Mouse (Mus musculus) gastrocnemius, postnatal 25 days (tissue): ENCODE data around the gene Sbpl. TPM values are rescaled to one million over a fixed set of nuclear protein-coding genes. Genes with fewer than 3 reads are reported as not detected.
A peak's percentile ranks its signal among the peaks of the same experiment; 100 is the strongest.

Experiments
- DNase-seq: peaks from one replicate; pipeline ENCODE4 v3.0.0; 2022
- long read RNA-seq, 2 experiments: library from polyadenylated mRNA; stranded (forward); transcript quantifications; one replicate each; pipeline ENCODE4 v2.0.0; 2021
- total RNA-seq, 2 experiments: library from RNA; stranded (reverse); gene quantifications; 1 replicate in 1 of 2; 2 replicates in 1 of 2; pipeline ENCODE4 v1.2.3; 2021

Gene Sbpl
- not detected for total RNA-seq
- long read RNA-seq, experiment 1, result 0 reads
- long read RNA-seq, experiment 2, result 0 reads

DNA sequence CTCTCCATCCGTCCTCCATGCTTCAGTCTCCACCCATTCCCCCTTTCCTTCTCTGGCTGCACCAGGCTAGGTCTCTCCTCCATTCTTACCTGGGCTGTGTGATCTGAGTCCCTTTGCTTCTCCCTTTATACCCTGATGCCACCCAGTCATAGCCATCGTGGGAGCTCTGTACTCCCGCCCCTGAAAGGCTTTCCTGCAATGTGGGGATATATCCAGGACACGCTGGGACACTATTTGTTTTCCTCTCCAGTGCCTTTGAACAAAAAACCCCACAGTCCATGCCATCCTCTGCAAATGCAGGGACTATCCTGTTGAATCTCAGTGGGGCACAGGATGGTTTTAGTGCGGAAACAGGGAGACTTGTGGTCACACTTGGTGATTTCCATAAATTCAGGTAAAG lies at the start of gene Sbpl:
Gene Sbpl (minus strand): TSS at position 101 of the 400 bp plus-strand sequence.
- no peak for DNase-seq

DNA sequence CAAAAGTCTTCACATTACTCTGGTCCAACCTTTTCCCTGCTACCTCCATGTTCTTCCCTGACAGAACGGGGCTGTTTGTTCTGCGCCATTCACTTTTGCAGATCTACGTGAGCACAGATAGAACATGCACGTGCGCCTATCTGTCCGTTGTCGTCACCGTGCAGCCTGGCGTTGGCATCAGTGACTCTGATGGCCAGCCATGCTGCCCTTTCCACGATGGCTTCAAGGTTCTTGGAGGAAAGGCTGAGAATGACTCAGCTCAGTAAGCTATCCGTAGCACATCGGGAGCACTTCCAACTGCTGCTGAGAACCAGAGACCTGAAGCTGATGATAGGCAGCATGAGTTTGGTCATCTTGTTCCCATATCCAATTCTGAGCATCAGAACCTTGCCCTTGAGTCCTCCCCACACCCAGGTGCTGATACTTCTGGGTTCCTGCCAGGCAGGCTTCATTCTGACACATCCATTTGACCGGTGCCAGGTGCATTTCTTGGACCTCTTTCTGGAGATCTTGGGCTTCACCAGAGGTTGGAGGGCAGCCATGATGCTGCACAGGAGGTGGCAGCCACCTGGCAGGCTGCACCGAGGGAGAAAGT lies 49.1 kb upstream of the Sbpl start:
- no peak for DNase-seq

DNA sequence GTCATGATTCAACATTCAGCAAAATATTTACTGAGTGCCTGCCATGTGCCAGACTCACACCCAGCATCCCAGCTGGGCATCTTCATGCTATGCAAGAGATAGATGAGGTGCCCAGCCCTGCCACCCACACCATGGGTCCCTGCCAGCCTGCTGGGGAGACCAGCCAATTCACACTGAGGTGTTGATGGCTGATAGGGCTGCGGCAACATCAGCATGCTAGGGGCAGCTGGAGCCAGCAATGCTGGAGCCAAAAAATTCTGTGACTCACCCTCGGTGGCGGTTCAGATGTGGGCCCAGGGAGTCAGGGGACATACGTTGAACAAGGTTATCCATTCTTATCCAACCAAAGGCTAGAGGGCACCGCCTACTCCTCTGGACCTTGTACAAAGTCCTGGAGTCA lies 45.3 kb upstream of the Sbpl start:
- DNase-seq, result peak; percentile 36

DNA sequence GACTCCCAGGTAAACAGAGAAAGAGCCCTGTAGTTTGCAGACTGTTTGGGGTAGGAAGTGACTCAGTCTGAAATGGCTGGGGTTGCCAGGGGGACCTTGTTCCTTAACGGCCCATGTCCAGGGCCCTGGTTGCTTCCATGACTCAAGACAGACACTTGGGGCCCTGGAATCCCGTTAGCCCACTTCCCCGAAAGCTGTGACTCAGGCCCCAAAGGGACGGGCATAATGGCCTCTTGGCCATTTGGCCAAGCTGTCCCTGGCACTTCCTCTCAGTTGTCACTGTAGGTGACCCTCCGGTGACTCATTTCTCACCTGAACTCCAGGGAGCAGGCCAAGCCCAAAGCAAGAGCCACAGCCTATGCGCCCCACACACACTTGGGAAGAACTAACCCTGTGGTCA lies 43.3 kb upstream of the Sbpl start:
- DNase-seq, result no peak

DNA sequence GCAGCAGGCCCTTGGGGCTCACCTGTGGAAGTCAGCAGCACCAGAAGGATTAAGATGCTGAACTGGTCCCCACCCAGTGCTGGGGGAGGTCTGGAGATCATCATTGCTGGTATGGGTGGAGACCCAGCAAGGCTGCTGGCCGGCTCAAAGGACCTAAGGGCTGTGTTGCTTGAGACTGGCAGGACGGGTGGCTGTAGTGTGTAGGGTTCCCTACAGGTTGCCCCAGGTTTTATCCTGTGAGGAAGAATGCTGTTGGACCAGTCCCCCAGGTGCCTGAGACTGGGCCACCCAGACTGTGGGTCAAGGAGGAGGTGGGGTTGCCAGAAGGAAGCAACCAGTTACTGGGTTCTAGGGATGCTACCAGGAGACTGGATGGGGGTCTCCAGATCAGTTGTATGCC lies 42.8 kb upstream of the Sbpl start, which contains the start of gene Prss22:
Gene Prss22 (minus strand): TSS at position 200 of the 400 bp plus-strand sequence.
- DNase-seq, result no peak

DNA sequence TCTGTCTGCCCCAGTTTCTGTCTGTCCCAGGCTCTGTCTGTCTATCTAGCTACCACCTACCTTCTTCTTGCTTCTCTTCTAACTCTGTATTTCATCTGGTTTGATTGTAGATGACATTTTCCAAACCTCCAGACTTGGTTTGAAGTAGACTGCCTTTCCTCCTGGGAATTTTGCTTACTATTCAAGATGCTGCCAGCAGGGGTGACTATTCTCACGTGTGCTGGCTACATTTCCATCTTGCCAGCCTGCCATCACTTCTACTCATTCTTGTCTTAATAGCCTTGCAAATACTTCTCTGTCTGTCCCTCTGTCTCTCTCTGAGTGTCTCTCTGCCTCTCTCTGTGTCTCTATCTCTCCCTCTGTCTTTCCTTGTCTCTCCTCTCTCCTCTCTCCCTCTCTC lies 40.3 kb upstream of the Sbpl start:
- DNase-seq, result no peak

DNA sequence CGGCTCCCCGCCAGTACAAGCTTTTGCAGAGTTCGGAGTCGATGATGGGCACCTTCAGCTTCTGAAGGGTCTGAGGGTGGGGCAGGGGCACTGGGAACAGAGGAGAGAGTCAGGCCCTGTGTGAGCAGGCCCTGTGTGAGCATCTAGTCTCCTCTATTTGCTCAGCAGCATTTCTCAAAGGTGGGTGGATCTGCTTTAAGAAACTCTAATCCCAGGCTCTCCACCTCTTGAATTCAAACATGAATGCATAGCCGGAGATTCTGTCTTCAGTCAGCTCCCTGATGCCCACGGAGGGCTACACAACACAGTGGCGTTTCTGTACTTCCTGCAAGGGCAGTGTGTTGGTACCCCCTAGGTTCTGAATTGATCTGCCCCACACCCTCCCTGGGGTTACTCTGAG lies 39.6 kb upstream of the Sbpl start:
- no peak for DNase-seq

DNA sequence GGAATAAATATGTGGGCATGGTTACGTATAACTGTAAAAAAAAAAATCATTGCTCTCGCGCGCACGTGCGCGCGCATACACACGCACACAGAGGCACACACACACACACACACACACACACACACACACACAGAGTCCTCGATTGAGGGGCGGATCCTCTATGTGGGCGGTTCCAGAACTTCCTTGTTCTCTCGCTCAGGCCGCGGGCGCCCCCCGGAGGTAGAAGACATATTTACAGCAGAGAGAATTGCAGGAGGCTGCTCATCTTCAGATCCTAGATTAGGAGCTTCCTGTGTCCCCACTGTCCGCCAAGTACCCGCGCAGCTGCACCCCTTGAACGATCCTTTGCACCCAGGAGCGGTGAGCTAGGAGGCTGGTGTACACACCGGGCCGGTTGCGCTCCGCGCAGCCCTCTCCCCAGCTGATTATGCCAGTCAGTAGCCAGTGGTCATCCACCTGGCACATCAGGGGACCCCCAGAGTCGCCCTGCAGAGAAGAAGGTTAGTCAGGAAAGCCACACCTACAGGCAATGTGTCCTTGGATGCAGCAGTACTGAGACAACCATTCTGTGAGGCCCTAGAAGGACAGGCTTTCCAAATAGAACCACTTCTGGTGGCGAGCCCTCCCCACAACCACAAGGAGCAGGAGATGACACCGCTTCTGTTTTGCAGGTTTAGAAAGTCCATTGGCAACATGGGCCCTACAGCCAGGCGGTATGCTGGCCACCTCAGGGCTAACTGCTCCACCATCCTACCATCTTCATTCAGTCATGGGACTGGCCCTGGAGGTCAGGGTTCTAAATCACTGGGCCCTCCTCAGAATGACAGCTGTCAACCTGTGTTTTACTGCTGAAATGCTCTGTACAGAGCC lies 38.7 kb upstream of the Sbpl start:
- DNase-seq, result peak; percentile 78

DNA sequence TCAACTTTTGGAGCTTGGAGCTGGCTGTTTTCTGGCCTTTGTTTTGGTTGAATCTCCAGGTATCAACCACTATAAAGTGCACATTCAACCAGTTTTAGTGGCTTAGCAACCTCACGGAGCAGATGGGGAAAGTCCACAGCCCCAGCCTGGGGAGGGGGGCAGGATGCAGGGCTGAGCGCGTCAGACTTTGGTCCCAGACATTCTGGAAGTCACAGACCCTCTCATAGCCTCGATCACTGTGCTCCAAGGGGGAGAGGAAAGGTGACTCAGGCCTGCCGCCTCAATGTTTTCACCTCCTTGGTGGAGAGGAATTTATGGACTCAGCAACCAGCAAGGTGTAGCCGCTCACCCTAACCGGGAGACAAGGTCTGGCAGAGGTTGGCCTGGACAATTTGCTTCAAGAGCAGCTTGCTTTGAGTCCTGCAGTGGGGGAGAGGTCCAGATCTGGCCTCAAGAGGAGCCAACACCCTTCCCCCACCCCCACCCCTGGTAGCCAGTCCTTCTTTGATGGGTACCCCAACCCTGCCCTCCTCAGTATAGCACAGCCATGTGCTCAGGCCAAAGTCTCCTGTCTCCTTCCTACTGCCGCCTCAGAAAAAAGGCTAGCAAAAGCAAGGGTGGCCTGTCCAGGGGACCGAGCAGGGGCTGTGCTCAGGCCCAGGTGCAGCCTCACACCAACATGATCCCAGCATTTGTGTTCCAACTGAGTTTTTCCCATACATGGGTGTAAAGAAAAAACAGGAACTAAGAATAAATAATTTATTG lies 37.9 kb upstream of the Sbpl start:
- no peak for DNase-seq

DNA sequence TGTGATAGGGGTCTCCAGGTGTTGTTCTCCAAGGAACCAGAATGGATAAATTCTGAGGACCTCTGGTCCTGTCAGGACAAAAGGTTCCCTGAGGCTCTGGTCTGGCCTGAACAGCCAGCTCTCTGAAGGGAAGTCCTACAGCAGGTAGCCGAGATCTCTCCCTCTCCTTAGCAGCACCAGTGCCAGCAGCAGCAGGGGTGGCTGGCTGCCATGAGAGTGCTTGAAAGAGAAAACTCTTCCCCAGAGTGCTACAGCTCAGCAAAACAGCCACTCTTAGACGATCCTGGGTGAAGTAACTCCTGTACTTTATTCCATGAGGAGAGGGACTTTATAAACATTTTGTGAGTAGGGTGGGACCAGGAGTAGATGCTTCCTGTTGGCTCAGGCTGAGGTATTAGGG lies 34.7 kb upstream of the Sbpl start:
- DNase-seq, result no peak

DNA sequence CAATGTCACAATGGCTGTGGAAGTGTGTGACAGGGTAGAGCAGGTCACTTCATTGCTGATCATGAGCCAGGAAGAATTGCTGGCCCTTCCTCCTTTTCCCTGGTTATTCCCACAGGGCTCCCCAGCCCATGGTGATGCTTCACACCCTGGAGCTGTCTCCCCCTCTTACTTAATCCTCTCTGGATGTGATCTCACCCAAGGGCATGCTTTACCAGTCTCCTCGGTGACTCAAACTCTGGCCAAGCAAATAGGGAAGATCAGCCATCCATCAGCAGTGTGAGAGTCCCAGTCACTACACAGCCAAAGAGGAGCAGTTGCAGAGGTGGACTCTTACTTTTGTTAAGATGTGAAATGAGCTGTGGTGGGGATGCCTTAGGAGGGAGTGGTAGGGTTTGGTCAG lies 29.9 kb upstream of the Sbpl start:
- no peak for DNase-seq

DNA sequence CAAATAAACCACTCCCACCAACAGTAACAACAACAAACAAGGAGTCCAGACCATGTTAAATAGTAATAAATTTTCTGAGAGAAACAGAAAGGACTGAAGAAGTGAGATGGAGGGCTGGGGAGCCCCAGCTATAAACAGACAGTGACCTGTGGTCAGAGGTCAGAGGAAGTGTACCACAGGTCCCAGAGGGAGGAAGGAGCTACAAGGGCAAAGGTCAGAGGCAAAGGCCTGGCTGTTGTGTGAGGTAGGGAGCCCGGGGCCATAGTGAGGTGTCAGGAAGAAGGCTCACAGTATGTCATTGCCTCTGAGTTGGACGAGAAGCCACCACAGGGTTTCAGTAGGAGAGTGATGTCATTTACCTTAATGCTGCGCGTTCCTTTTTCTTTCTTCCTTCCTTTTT lies 27.8 kb upstream of the Sbpl start:
- DNase-seq, result no peak

DNA sequence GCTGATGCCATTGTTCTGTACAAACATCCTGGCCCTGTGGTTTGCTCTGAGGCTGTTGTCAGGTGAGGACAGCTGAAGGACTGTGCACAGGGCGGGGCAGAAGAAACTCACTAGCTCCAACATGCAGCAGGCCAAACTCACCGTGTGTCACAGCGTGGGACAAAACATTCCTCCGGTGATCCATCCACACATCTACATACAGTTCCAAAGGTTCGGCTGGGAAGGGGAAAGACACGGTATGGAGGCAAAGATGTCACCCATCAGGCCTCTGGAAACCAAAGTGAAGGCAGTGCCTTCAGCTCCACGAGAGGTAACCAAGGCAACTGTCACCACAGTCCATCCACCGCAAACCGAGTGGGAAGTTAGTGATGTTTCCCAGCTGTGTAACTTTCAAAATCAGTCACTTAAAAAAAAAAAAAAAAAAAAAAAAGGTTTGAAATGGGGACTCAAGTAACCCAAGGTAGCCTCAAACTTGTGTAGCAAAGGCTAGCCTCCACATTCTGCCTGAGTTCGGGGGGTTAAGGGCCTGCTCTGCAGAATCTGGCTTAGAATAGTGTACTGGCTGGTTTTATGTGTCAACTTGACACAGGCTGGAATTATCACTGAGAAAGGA lies 25.3 kb upstream of the Sbpl start, which contains the start of gene Prss30:
Gene Prss30 (minus strand): TSS at position 270 of the 613 bp plus-strand sequence.
- DNase-seq, result no peak

DNA sequence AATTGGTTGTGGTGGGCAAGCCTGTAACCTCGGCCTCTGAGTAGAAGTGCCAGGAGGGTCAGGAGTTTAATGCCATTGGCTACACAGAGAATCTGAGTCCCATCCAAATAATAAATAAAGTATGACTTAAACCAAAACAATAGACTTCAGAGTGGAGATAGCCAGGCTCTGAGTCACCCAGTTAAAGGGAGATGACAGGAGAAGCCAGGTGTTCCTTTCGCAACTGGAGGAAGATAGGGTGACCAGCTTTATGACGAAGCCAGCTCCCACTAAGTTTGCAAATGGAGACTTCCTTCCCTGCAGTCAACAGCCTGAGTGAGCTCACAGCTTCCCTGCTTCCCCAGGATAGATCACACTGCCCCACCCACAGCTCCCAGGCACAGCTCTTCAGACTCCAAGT lies 24.4 kb upstream of the Sbpl start:
- DNase-seq, result no peak

DNA sequence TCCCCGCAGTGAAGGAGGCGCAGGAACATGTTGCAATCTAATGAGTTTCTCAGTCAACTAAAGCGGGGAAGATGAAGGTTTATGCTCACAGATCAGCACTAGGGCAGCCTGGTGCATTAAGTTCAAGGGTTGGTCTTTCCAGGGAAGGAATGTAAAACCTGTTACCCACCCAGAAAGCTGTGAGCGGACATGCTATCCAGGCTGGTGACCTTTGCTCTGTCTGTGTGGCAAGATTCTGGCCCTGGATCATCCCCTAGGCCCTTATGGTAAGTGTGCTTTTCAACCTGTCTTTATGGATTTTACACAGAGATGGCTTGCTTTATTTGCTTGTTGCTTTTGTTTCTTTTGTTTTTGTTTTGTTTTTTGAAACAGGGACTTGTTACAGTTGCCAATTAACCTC lies 21.6 kb upstream of the Sbpl start:
- no peak for DNase-seq

DNA sequence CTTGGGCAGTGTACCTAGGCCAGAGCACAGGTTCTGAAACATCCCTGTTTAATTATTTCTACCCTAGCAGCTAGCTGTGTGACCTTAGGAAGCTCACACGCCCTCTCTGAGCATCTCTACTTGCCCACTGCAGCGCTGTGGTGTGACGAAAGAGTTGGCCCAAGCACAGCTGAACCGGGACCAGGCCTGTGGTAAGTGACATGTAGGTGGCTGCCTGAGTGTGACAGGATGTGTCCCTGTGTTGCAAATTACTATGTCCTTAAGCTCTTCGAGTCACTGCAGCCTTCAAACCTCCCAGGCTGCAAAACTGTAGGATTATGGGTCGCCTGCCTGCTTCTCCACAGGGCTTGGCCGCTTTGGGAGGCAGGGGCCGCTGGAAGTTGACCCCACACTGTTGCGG lies 16.2 kb upstream of the Sbpl start:
- DNase-seq, result no peak

DNA sequence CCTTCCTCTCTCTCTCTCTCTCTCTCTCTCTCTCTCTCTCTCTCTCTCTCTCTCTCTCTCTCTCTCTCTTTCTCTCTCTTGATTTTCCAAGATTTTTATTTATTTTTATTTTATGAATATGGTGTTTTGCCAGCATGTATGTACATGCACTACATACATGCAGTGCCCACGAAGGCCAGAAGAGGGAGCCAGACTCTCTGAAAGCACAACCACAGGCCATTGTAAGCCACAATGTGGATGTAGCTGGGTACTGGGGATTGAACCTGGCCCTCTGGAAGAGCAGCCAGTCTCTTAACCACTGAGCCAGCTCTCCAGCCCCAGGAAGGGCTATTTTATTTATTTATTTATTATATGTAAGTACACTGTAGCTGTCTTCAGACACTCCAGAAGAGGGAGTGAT lies 14.2 kb upstream of the Sbpl start:
- no peak for DNase-seq

DNA sequence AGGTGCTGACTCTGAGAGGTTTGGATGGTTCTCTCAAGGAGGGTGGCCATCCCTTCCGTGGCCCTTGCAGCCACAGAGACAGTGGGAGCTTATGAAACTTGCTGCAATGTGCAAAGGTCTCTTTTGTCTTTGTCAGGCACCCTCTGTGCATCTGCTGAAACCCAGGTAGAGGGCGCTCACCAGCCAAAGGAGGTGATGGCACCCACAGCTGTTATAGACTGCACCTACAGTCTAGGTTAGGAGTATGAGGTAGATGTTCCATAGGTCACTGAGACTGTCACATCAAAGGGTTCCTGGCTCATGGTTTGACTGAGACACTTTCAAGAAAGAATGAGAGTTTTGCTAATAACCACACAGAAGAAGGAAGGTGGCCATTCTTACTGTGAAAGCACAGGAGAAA lies 13.7 kb upstream of the Sbpl start:
- DNase-seq, result no peak

DNA sequence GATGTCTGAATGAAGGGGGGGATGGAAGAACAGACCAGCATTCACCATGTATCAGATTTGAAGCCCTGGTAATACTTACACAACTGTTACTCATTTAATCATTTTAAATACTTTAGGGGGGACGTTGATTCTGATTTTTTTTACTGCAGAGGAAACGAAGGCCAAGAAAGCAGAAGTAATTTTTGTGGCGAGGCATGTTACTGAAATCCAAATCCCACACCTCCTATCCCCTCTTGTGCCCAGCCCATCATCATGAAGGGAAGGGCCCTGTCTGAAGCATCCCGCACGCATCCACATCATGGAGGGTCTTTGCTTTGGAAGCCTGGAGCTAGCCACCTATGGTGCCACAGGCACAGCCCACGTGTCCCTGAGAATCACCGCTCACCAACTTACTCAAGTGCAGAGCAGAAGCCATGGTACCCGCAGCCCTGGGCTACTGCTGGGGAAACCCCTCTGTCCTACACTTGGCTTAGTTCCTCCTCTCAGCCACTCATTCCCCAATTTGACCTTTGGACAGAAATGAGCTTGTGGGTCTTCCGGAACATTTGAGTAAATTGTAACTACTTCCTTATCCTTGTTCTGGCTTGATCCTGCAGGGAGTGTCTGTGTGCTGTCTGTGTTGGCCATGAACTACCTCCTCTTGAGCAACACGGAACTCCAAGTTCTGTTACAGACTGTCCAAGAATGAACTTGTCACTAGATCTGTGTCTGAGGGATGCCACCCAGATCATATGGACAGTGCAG lies 11.8 kb upstream of the Sbpl start:
- no peak for DNase-seq

DNA sequence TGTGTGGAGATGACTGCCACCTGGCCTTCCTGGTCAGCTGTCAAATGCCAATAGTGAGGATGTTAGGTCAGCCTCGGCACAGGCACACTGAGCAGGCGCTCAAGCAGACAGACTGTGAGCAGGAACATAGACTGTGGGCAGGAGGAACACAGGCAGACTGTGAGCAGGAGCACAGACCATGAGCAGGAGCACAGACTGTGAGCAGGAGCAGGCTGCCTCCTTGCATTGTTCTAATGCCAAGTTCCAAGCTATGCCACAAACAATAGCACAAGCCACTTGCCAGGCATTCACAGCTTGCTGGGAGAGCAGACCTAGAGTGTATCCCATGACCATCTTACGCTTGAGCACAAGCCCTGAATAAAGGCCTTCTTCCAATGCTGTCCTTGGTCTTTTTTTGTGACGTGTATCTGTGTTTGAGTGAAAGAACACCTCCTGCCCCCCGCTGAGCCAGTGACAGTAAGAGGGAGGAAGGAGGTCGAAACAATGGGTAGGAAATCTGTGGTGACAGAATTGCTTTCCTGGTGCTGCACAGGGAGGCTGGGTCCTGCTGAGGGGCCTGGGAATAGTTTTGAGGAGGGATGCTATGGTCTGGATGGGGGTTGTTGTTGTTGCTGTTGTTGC lies 10.8 kb upstream of the Sbpl start:
- DNase-seq, result no peak

DNA sequence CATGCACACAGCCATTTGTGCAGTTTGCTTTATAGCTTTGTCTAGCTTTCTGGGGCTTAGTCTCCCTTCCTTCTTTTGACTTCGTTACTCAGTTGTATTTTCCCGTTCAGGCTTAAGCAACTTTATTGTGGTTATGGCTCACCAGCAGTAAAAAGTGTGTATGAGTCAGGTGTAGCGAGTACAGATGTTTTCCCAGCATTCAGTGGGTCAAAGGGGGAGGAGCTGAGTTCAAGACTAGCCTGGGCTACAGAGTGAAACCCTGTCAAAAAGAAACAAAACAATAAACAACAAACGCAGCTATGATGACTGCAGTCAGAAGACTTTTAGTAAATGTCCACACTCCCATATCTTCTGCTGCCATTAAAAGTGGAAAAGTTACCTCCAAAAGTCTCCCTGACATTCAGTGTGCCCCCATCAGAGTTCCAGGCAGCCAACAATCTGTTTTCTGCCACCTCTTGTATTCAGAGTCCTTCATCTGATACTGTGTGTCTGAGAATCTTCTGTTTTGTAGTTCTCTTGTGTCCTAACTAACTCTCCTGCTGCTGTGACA lies 6.6 kb upstream of the Sbpl start:
- DNase-seq, result no peak
